Mouse (Mus musculus) midbrain, embryonic 14.5 days (tissue): ENCODE data around the gene C130050O18Rik. TPM values are rescaled to one million over a fixed set of nuclear protein-coding genes. Genes with fewer than 3 reads are reported as not detected.

Source experiments
- ATAC-seq: fragments of 200-750 bp; cut with Nextera tagmentation; 2 replicates; pipeline ENCODE4 v1.8.0; 2017; ENCODE audit warnings: moderate number of reproducible peaks, moderate library complexity; ENCODE audit not compliant: low FRiP score, low TSS enrichment
- DNase-seq: peaks from one replicate; pipeline ENCODE4 v3.0.0-alpha.2; 2015
- H3K27ac ChIP-seq: fragments of 300-500 bp; sonication (generic); replicated peaks from 2 replicates; pipeline ENCODE4 v1.5.1; 2014; ENCODE audit warnings: mild to moderate bottlenecking, low read depth, low read length, moderate library complexity
- H3K27me3 ChIP-seq: fragments of 300-500 bp; sonication (generic); 2 replicates; pipeline ENCODE4 v1.6.1; 2014; ENCODE audit warnings: low read length, control low read depth, mixed read lengths; ENCODE audit not compliant: control insufficient read depth, insufficient read depth
- H3K36me3 ChIP-seq: fragments of 300-500 bp; sonication (generic); 2 replicates; pipeline ENCODE4 v1.6.1; 2014; ENCODE audit warnings: low read length, control low read depth; ENCODE audit not compliant: control insufficient read depth, insufficient read depth
- H3K4me1 ChIP-seq: fragments of 300-500 bp; sonication (generic); 2 replicates; pipeline ENCODE4 v1.6.1; 2014; ENCODE audit warnings: mild to moderate bottlenecking, antibody characterized with exemption, low read length, control low read depth; ENCODE audit not compliant: control insufficient read depth, insufficient read depth
- H3K4me2 ChIP-seq: fragments of 300-500 bp; sonication (generic); 2 replicates; pipeline ENCODE4 v1.6.1; 2014; ENCODE audit warnings: mild to moderate bottlenecking, low read length, moderate library complexity
- H3K4me3 ChIP-seq: fragments of 300-500 bp; sonication (generic); replicated peaks from 2 replicates; pipeline ENCODE4 v1.5.1; 2014; ENCODE audit warnings: low read depth, low read length
- H3K9ac ChIP-seq: fragments of 300-500 bp; sonication (generic); replicated peaks from 2 replicates; pipeline ENCODE4 v1.6.1; 2014; ENCODE audit warnings: mild to moderate bottlenecking, low read length, moderate library complexity
- H3K9me3 ChIP-seq: fragments of 300-500 bp; sonication (generic); 2 replicates; pipeline ENCODE4 v1.6.1; 2016; ENCODE audit warnings: low read length, control low read depth, mixed read lengths; ENCODE audit not compliant: control insufficient read depth
- WGBS: fragments of 180-500 bp; shearing (Covaris S2); extraction: QIAGEN DNeasy Blood & Tissue Kit; methylation state at CpG from one replicate; pipeline ENCODE4 v1.1.7; 2014; 5-methylcytosine and 5-hydroxymethylcytosine counted together
- polyA plus RNA-seq: library from polyadenylated mRNA; unstranded; fragments of >200 nt; fragmentation: Nextera tagmentation; extraction: Ambion mirVana; gene quantifications from 2 replicates; pipeline ENCODE4 v1.2.1, GENCODE M21; 2014

The C130050O18Rik gene
- polyA plus RNA-seq, 1 experiment from 2014 or later: 0.29 TPM

DNA sequence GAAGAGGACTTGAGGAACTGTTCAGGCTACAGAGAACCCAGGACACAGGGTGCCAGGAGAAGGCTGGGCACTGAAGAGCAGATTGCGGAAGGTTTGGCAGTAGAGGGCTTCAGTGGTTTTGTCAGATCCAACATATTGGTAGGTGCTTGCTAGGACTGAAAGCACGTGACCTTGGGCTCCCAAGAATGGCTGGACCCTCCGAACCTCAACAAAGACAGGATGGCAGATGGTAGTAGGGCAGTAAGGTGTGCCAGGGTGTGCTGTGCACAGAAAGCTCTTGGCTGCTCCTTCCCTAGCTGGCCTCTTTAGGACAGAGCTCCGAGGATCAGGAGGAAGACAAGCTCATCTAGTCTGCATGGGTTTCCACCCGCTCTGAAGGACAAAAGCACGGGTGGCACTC is 6.0 kb downstream of the C130050O18Rik start:
- WGBS: 95% methylated on average over 6 of the region's 6 CpGs
- ATAC-seq (no peak), DNase-seq (no peak)
- no peak overlapping the region for H3K27ac ChIP-seq
- no peaks in the 10 kb centered on the region for H3K27me3 ChIP-seq
- H3K9me3 ChIP-seq: no peaks in the 10 kb centered on the region
- no peak overlapping the region for H3K9ac ChIP-seq
- no peaks in the 10 kb centered on the region for H3K36me3 ChIP-seq
- no peak overlapping the region for H3K4me3 ChIP-seq
- no peaks in the 10 kb centered on the region for H3K4me1 ChIP-seq
- H3K4me2 ChIP-seq: no peak overlapping the region

DNA sequence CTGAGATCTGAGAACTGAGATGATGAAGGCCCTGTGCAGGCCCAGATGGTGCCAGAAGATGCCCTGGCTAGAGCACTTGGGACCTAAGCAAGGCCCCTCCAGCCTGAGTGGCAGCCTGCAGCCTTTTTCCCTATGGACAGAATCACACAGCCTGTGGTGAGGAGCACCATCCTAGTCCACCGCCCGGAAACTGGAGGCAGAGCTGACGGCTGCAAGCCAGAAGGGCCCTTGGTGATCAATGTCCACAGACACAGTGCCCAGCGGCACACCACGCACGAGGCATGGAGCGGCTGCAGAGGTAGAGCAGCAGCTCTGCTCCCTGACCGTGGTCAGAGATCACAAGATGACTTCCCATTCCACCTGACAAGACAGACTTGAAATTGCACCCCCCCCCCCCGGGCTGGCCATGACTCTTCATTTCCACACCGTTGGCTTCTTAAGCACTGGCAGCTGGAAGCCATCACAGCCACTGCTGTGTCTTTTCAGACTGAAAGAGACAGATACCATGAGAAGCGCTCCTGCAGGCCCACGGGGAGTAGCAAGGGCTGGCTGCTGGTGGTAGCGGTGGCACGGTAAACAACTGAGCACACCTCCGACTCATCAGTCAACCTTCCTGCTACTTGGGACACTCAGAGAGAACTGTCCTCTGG is 6.7 kb downstream of the C130050O18Rik start:
- Histone ChIP-seq H3K27ac (no peak overlapping the region), H3K9me3 (no peaks in the 10 kb centered on the region), H3K36me3 (no peaks in the 10 kb centered on the region), H3K4me1 (no peaks in the 10 kb centered on the region), H3K9ac (no peak overlapping the region), H3K4me3 (no peak overlapping the region), H3K4me2 (no peak overlapping the region), H3K27me3 (no peaks in the 10 kb centered on the region)
- DNase-seq (no peak), ATAC-seq (no peak)
- WGBS: 80% methylated on average over 15 of the region's 15 CpGs

DNA sequence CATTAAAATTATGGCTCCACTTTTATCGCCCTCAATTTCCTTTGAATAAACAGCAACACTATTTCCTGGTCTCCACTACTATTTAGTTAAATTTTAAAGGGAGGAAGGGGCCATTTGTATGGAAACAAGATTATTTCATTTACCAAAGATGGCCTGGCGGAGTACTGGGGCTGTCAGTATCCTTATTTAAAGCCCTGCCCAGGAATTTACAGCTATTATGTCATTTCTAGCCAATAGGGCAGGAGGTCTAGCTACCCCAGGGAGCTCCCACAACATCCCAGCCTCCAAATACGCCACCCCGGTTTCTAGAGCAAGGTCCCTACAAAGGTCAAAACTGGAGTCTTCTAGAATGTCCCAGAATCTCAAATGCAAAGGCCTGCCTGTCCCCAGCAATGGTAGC is 8.5 kb downstream of the C130050O18Rik start:
- no peak overlapping the region for H3K27ac ChIP-seq
- no peak overlapping the region for H3K9ac ChIP-seq
- no peaks in the 10 kb centered on the region; the same call in 1 of the 2 replicates for H3K4me1 ChIP-seq
- DNase-seq (no peak), ATAC-seq (no peak)
- no peaks in the 10 kb centered on the region for H3K27me3 ChIP-seq
- no peaks in the 10 kb centered on the region for H3K36me3 ChIP-seq
- H3K9me3 ChIP-seq: no peaks in the 10 kb centered on the region
- H3K4me2 ChIP-seq: no peak overlapping the region
- H3K4me3 ChIP-seq: no peak overlapping the region
- 94% methylated on average over 4 of the region's 4 CpGs for whole genome bisulfite sequencing

DNA sequence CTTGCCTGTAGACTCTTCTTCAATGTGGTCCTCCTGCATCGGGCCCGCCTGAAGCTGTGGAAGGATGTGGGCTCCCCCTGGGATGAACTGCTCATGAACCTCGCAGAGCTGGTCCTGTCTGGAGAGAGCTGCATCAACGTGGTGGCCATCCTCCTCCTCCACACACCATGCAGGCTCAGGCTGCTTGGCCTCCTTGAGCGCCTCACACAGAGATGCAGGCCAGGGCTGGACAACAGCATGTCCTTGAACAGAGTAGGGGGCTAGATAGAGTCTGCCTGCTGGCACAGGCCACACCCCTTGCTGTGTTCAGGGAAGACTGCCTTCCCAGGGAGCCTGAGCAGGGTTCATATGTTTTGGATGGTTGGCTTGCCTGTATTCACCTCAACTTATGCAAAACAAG is 9.9 kb downstream of the C130050O18Rik start:
- ATAC-seq: no peak
- Histone ChIP-seq H3K27ac (no peak overlapping the region), H3K27me3 (no peaks in the 10 kb centered on the region), H3K4me2 (no peak overlapping the region), H3K9me3 (no peaks in the 10 kb centered on the region), H3K9ac (no peak overlapping the region), H3K4me3 (no peak overlapping the region), H3K4me1 (peaks cover 12% of the 10 kb centered on the region; the same call in 1 of the 2 replicates), H3K36me3 (no peaks in the 10 kb centered on the region)
- no peak for DNase-seq
- 94% methylated on average over 5 of the region's 5 CpGs for WGBS

DNA sequence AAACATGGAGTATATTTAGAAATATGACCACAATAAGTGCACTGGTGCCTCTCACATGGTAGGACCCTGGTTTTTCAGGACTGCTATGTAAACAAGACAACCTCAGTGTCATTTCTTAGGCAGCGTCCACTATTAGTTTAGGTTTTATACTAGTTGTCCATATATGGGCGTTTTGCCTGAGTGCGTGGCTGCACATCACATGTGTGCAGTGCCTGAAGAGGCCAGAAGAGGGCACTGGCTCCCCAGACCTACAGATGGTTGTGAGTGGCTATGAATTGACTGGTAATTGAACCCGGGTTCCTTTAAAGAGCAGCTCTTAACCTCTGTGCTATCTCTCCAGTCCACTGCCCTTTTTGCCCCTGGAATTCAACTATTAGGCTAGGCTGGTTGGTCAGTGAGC is 11.9 kb downstream of the C130050O18Rik start:
- H3K4me2 ChIP-seq: no peak overlapping the region
- no peak overlapping the region for H3K27ac ChIP-seq
- ATAC-seq: no peak
- H3K9ac ChIP-seq: no peak overlapping the region
- no peaks in the 10 kb centered on the region for H3K36me3 ChIP-seq
- peaks cover 13% of the 10 kb centered on the region; the same call in 1 of the 2 replicates for H3K4me1 ChIP-seq
- DNase-seq: no peak
- WGBS: 94% methylated on average over 4 of the region's 4 CpGs
- H3K9me3 ChIP-seq: no peaks in the 10 kb centered on the region
- H3K27me3 ChIP-seq: no peaks in the 10 kb centered on the region
- H3K4me3 ChIP-seq: no peak overlapping the region

DNA sequence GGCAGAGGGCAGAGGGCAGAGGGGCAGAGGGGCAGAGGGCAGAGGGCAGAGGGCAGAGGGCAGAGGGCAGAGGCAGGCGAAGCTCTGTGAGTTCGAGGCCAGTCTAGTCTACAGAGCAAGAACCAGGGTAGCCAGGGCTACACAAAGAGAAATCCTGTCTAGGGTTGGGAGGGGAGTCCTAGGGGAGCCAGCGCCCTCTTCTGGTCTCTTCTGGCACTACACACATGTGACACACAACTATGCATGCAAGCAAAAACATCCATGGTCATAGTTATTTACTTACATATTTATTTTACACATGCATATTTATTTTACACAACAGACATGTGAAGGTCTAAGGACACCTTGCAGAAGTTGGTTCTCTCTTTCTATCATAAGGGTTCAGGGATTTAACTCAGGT is 12.4 kb downstream of the C130050O18Rik start:
- Histone ChIP-seq H3K36me3 (no peaks in the 10 kb centered on the region), H3K4me2 (no peak overlapping the region), H3K4me3 (no peak overlapping the region), H3K9ac (no peak overlapping the region), H3K27me3 (no peaks in the 10 kb centered on the region), H3K9me3 (no peaks in the 10 kb centered on the region), H3K27ac (no peak overlapping the region), H3K4me1 (peaks cover 13% of the 10 kb centered on the region)
- 96% methylated on average over 3 of the region's 3 CpGs for WGBS
- no peak for ATAC-seq
- no peak for DNase-seq

DNA sequence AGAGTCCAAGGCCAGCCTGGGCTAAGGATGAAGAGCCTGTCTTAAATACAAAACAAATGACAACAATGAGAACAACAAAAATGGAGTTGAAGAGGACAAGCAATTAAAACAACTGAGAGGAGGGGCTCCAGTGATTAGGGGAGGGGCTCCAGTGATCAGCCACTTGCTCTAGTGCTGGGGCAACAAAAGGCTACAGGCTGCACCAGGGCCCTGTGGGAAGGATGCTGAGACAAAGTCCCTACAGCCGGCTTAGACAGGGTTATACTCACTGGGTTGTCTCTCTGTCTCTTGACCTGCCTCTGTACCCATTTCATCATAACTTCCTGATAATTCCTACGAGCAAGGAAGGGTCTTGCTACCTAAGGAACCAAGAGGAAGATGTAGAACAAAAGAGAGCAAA is 13.0 kb downstream of the C130050O18Rik start:
- ATAC-seq: no peak
- Histone ChIP-seq H3K27ac (peak overlapping the region; percentile 71), H3K36me3 (no peaks in the 10 kb centered on the region), H3K9ac (no peak overlapping the region), H3K4me1 (peaks cover 19% of the 10 kb centered on the region), H3K27me3 (no peaks in the 10 kb centered on the region), H3K4me2 (no peak overlapping the region), H3K4me3 (no peak overlapping the region), H3K9me3 (no peaks in the 10 kb centered on the region)
- DNase-seq: no peak
- 40% methylated on average over 2 of the region's 2 CpGs for WGBS

DNA sequence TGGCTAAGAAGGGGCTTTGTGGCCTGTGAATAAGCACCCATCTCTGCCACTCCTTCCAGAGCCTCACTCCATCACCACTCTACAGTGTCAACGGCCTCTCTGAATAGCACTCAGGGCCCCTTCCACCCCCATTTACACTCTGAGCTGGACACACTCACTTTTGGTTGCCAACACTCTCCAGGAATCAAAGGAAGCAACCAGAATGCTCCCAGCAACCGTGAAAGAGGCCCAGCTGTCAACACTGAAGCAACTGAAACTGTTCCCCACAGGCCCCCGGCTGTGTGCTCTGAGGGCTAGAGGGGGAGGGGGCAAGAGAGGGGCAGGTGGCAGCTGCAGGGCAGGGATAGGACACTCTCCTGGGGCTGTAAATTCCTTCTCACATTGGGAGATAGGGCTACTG is 13.6 kb downstream of the C130050O18Rik start:
- Histone ChIP-seq H3K4me2 (no peak overlapping the region), H3K27ac (peak overlapping the region; percentile 71), H3K27me3 (no peaks in the 10 kb centered on the region), H3K9me3 (no peaks in the 10 kb centered on the region), H3K4me3 (no peak overlapping the region), H3K4me1 (peaks cover 21% of the 10 kb centered on the region), H3K36me3 (no peaks in the 10 kb centered on the region), H3K9ac (no peak overlapping the region; the same call in 1 of the 2 replicates)
- ATAC-seq: peak; percentile 62; the same call in 1 of the 2 replicates
- DNase-seq: peak; percentile 72
- WGBS: 6% methylated on average over 3 of the region's 3 CpGs
